Mouse (Mus musculus): ENCODE measurements around the gene Gm11444. TPM values are rescaled to one million over a fixed set of nuclear protein-coding genes. Genes with fewer than 3 reads are reported as not detected.
A peak's percentile ranks its signal among the peaks of the same experiment; 100 is the strongest.

Gm11444 gene
- total and polyA plus RNA-seq, 2 experiments from 2014 or later, result not detected

DNA sequence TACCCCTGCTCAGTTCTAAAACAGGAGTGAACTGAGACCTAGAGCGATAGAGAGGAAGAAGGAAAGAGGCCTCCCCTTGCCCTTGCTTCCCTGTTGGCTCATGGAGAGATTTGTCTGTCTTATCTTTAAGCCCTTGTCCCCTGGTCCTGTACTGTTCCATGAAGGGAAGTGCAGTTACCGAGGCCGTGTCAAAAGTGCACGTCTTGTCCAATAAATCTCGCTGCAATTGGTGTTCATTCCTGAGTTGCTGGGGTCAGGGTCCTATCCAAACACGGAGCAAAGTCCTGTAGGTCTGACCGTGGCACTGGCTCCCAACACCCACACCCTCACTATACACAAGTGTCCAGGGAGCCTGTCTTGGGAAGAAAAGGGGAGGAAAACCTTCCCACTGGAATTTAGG is 24.3 kb downstream of the Gm11444 start:
- Histone ChIP-seq H3K4me3 (ENCODE audit: low read length) (no peak overlapping the region), H3K4me2 (ENCODE audit: low read depth, low read length) (no peak overlapping the region), H3K4me1 (ENCODE audit: insufficient read depth, low read length) (no peaks in the 10 kb centered on the region), H3K9ac (replicated peaks; ENCODE audit: low read length) (no peak overlapping the region), H3K9me3 (ENCODE audit: low read length) (no peaks in the 10 kb centered on the region), H3K27me3 (ENCODE audit: insufficient read depth, low read length) (peaks cover 43% of the 10 kb centered on the region), H3K36me3 (ENCODE audit: insufficient read depth, low read length) (no peaks in the 10 kb centered on the region), H3K27ac (no peak overlapping the region)
- TF ChIP-seq CTCF (IDR thresholded peaks at IDR 0.05; ENCODE audit: low read depth), result no peak
- WGBS, result 82% methylated on average over 7 of the region's 7 CpGs
- ATAC-seq, result no peak
- DNase-seq (ENCODE audit: low spot score), result no peak

DNA sequence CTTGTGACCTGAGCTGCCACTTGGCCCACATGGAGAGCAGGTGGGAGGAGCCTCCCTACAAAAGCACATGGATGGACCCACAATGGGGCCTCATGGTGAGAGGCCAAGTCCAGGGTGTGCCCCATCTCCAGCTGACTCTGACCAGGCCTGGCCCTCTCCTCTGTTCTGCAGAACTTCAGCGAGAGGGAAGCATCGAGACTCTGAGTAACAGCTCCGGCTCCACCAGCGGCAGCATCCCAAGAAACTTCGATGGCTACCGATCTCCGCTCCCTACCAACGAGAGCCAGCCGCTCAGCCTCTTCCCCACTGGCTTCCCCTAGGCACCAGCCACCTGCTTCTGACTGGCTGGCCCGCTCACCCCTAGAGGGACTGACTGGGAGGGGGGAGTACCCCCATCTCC is 25.1 kb downstream of the Gm11444 start:
- Histone ChIP-seq H3K27me3 (ENCODE audit: insufficient read depth, low read length) (peaks cover 36% of the 10 kb centered on the region), H3K4me2 (ENCODE audit: low read depth, low read length) (no peak overlapping the region), H3K4me3 (ENCODE audit: low read length) (no peak overlapping the region), H3K9ac (replicated peaks; ENCODE audit: low read length) (no peak overlapping the region), H3K9me3 (ENCODE audit: low read length) (no peaks in the 10 kb centered on the region), H3K36me3 (ENCODE audit: insufficient read depth, low read length) (no peaks in the 10 kb centered on the region), H3K4me1 (ENCODE audit: insufficient read depth, low read length) (no peaks in the 10 kb centered on the region), H3K27ac (no peak overlapping the region)
- no peak for TF ChIP-seq CTCF (IDR thresholded peaks at IDR 0.05; ENCODE audit: low read depth)
- ATAC-seq, result no peak
- 71% methylated on average over 10 of the region's 10 CpGs for WGBS
- DNase-seq (ENCODE audit: low spot score), result no peak

DNA sequence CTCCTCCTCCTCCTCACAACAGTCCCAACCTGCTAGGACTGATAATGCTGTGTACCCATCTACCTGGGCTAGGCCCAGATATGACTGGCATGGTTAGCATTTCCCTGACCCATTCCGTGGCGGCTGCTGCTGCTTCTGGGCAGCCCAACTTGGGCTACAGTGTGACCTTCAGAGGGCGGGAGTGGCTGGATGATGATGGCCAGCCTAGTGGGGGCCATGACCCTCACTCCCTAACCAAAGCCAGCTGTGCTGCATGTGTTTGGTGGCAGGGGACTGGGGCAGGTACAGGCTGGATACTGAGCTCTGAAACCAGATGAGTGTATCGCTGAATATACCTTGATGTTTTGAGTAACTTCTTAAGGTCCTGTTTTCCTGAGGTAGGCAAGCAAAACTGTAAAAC is 26.3 kb downstream of the Gm11444 start:
- 92% methylated on average over 4 of the region's 4 CpGs for WGBS
- TF ChIP-seq CTCF (IDR thresholded peaks at IDR 0.05; ENCODE audit: low read depth), result no peak
- H3K9me3 ChIP-seq (ENCODE audit: low read length), result no peaks in the 10 kb centered on the region
- ATAC-seq (no peak), DNase-seq (ENCODE audit: low spot score) (no peak)
- no peaks in the 10 kb centered on the region for H3K36me3 ChIP-seq (ENCODE audit: insufficient read depth, low read length)
- H3K4me1 ChIP-seq (ENCODE audit: insufficient read depth, low read length), result no peaks in the 10 kb centered on the region
- no peak overlapping the region for H3K9ac ChIP-seq (replicated peaks; ENCODE audit: low read length)
- peaks cover 25% of the 10 kb centered on the region for H3K27me3 ChIP-seq (ENCODE audit: insufficient read depth, low read length)
- no peak overlapping the region for H3K4me3 ChIP-seq (ENCODE audit: low read length)
- no peak overlapping the region for H3K4me2 ChIP-seq (ENCODE audit: low read depth, low read length)
- no peak overlapping the region for H3K27ac ChIP-seq

DNA sequence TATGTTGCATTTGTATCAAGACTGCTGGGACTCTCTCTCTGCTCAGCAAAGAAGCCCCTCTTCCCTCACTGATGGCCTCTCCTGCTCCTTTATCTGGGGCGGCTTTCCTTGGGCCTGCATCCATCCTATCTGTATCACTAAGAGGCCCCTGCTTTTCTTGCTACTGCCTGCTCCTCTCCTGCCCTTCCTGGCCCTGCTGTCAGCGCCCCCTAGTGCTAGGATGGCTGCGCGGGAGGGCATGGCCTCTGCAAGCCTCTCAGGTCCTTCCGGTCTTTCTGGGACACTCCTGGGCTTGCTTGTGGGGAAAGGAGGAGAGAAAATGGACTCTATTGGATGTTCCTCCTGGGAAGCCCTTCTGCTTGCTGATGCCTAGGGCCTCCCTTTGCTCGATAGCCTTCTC is 27.0 kb downstream of the Gm11444 start:
- Histone ChIP-seq H3K4me2 (ENCODE audit: low read depth, low read length) (no peak overlapping the region), H3K36me3 (ENCODE audit: insufficient read depth, low read length) (no peaks in the 10 kb centered on the region), H3K4me3 (ENCODE audit: low read length) (no peak overlapping the region), H3K27ac (no peak overlapping the region), H3K27me3 (ENCODE audit: insufficient read depth, low read length) (peaks cover 19% of the 10 kb centered on the region), H3K9ac (replicated peaks; ENCODE audit: low read length) (no peak overlapping the region), H3K9me3 (ENCODE audit: low read length) (no peaks in the 10 kb centered on the region), H3K4me1 (ENCODE audit: insufficient read depth, low read length) (no peaks in the 10 kb centered on the region)
- ATAC-seq (0 out of 2 replicates have a peak, but pooled peaks have one; percentile 40), DNase-seq (ENCODE audit: low spot score) (peak; percentile 71)
- TF ChIP-seq CTCF (IDR thresholded peaks at IDR 0.05; ENCODE audit: low read depth), result peak; percentile 90
- WGBS, result 17% methylated on average over 6 of the region's 6 CpGs

DNA sequence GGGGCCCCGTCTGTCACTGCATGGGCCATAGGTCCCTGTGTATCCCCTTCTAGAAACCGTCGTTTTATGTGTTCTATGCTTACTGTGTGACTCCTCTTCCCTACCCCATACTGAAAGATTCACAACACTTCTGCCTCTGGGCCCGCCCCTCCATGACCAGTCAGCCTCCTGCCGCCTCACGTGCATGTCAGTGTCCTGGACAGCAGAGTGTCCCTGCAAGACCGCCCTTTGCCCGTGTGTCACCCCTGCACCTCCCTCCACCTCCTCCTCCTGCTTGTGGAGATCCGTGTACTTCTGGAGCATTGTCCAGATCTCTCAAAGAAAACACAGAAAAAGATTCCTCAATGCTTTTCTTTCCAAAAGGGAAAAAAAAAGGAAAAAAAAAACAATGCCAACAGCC is 28.5 kb downstream of the Gm11444 start:
- no peak for TF ChIP-seq CTCF (IDR thresholded peaks at IDR 0.05; ENCODE audit: low read depth)
- H3K27ac ChIP-seq, result no peak overlapping the region
- no peaks in the 10 kb centered on the region for H3K36me3 ChIP-seq (ENCODE audit: insufficient read depth, low read length)
- H3K4me3 ChIP-seq (ENCODE audit: low read length), result no peak overlapping the region
- no peak overlapping the region for H3K9ac ChIP-seq (replicated peaks; ENCODE audit: low read length)
- ATAC-seq, result no peak
- no peak for DNase-seq (ENCODE audit: low spot score)
- no peak overlapping the region for H3K4me2 ChIP-seq (ENCODE audit: low read depth, low read length)
- 77% methylated on average over 9 of the region's 9 CpGs for WGBS
- no peaks in the 10 kb centered on the region for H3K9me3 ChIP-seq (ENCODE audit: low read length)
- peaks cover 12% of the 10 kb centered on the region for H3K27me3 ChIP-seq (ENCODE audit: insufficient read depth, low read length)
- H3K4me1 ChIP-seq (ENCODE audit: insufficient read depth, low read length), result no peaks in the 10 kb centered on the region

DNA sequence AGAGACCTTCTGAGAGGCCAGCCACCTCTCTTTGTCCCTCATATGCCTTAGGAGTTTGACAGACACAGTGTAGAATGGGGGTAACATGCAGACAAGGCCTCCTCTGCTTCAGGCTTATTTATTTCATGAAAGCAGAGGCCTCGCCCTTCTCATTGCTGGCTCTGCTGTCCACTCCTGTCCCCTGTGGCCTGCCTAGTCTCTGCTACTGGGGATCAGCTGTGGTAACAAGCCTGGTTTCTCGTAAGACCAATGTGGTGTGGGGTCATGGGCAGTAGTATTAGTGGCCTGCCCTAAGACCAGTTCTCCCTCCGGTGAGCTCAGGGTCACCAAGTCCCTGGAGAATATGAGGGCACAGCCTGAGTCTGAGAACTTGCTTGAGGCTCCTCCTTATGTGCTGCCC is 29.2 kb downstream of the Gm11444 start:
- H3K9me3 ChIP-seq (ENCODE audit: low read length), result no peaks in the 10 kb centered on the region
- no peak for ATAC-seq
- peaks cover 5% of the 10 kb centered on the region; the same call in 1 of the 2 replicates for H3K27me3 ChIP-seq (ENCODE audit: insufficient read depth, low read length)
- DNase-seq (ENCODE audit: low spot score), result no peak
- 88% methylated on average over 3 of the region's 3 CpGs for WGBS
- no peaks in the 10 kb centered on the region for H3K4me1 ChIP-seq (ENCODE audit: insufficient read depth, low read length)
- no peak for TF ChIP-seq CTCF (IDR thresholded peaks at IDR 0.05; ENCODE audit: low read depth)
- no peak overlapping the region for H3K27ac ChIP-seq
- no peak overlapping the region for H3K9ac ChIP-seq (replicated peaks; ENCODE audit: low read length)
- H3K36me3 ChIP-seq (ENCODE audit: insufficient read depth, low read length), result no peaks in the 10 kb centered on the region
- H3K4me2 ChIP-seq (ENCODE audit: low read depth, low read length), result no peak overlapping the region
- no peak overlapping the region for H3K4me3 ChIP-seq (ENCODE audit: low read length)

DNA sequence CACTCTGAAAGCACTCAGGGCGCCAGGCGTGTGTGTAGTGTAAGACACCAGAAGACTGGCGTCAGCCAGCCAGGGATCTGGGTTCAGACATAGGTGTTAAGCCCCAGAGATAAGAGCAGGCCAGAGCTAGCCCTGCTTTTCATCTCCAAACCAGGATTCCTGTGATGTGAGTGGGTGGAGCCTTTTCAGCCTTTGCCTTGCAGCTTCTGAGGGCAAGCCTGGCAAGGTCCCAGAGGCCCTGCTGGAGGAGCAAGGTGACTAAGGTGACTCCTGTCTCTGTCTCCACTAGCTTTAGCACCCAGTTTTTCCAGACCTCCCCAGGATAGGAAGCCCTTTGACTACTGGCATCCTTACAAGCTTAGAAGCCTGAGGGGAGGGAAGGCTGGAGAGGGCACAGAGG is 31.7 kb downstream of the Gm11444 start:
- no peak overlapping the region for H3K4me2 ChIP-seq (ENCODE audit: low read depth, low read length)
- H3K4me1 ChIP-seq (ENCODE audit: insufficient read depth, low read length), result no peaks in the 10 kb centered on the region
- H3K9ac ChIP-seq (replicated peaks; ENCODE audit: low read length), result no peak overlapping the region
- ATAC-seq, result no peak
- no peaks in the 10 kb centered on the region for H3K27me3 ChIP-seq (ENCODE audit: insufficient read depth, low read length)
- H3K36me3 ChIP-seq (ENCODE audit: insufficient read depth, low read length), result no peaks in the 10 kb centered on the region
- WGBS, result 80% methylated on average over 3 of the region's 3 CpGs
- H3K4me3 ChIP-seq (ENCODE audit: low read length), result no peak overlapping the region
- no peak overlapping the region for H3K27ac ChIP-seq
- TF ChIP-seq CTCF (IDR thresholded peaks at IDR 0.05; ENCODE audit: low read depth), result no peak
- no peaks in the 10 kb centered on the region for H3K9me3 ChIP-seq (ENCODE audit: low read length)
- no peak for DNase-seq (ENCODE audit: low spot score)
